Mouse (Mus musculus): Measurements from ENCODE around the gene Lrrn2.

The Lrrn2 gene

DNA sequence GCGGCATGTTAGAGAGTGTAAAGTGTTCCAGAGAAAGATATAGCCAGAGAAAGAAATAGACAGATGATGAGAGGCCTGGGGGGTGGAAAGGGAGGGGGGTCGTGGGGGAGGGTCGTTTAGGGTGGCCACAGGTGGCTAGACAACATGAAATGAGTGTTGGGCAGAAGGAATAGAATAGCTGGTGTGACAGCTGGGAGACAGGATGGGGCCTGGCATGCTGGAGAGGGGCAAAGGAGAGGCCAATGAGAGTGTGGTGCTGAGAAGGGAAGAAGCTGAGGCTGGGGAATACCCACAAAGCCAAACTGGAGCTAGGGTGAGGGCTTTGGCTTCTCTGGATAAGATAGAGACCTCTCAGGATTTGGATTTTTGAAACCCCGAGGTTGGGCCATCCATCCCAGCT is 6.6 kb downstream of the Lrrn2 start:
- no peak for DNase-seq

DNA sequence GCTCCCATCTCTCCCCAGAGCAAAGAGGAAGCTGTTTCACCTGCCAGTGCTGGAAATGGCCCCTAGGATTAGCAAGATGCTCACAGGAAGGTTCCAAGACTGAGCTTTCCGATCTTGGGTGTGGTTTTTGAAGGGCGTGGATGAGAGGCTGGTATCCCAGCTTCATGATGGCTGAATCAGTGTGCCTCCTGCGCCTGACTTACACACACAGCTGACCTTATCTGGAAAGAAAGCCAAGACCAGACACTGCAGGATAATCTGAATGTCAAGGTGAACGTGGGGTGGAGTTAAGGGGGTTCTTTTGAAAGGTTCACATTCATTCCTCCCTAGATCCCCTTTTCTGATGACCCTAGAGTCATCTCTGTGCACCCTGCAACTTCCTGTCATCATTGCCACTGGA is 8.7 kb downstream of the Lrrn2 start:
- DNase-seq, result no peak

- DNase-seq, result peak; percentile 62 to 76
These were observed 10.2 kb downstream of the Lrrn2 start for GRCm38 (mm10) chr1:132890161-132890794.

DNA sequence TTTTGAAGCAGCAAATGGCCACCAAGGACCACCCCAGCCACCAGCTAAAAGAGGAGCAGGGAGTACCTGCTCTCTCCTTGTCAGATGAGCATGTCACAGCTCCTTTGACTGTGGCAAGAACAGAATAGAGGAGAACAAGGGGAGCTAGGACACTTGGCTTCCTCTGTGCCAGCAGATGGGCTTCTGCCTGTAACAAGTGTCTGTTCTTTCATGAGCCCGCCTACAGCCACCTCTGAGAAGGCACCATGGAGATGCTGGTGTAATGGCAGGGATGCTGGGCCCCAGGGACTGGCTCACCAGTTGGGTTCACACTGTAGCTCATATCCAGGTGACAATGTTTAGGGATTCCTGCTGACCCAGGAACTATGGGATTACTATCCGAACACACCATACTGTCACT is 12.0 kb downstream of the Lrrn2 start:
- DNase-seq, result no peak

DNA sequence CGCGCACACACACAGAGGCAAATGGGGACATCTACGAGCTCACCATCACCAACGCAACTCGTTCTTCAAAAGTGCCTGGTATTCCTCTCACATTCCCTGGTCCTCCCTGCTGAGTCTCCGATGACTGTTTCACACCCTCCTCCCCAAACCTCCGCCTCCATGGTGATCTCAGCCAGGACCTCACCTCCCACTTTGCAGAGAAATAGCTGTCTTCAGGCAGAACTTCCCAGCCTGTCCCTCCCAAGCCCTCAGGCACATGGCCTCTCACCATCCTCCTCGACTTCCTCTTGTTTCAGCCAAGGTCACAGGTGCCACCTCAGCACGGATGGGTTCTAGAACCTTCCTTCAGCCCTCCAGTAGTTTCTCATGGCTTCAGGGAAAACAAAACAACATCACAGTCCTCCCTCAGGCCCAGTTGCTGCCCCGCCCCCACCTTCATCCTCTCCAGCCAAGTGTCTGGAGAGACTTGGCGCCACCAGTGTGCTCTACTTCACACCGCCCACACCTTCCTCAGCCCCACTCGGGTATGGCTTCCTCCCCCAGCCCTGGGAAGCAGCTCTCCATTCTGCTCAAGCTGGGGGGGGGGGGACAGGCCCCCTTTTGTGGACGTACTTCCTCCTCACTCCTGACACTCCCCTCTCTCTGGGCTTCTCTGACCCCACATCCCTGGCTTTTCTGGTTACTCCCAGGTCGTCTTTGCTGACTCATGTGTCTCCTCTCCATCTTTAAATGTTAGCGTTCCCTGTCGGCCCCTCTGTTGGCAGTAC is 13.4 kb downstream of the Lrrn2 start:
- peak; percentile 44 to 69 for DNase-seq

- peak; percentile 43 to 56 for DNase-seq
These were observed 19.0 kb downstream of the Lrrn2 start for GRCm38 (mm10) chr1:132899029-132899428.

DNA sequence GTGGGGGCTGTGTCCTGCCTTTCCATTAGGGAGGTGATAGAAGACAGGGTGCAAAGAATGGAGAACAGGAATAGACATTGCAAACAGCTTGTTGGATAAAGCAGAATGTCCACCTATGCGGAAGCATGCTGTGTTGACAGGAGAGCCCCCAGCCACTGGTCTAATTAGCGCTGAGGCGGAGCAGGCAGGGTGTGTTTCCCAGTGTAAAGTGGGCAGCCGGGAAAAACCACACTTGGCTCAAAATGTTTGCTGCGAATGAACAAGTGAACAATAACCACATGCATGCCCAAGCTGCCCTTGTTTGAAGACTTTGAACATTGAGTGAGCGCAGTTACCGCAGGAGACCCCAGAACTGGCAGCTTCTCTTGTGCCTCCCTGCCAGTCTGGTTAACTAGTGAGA is 19.6 kb downstream of the Lrrn2 start:
- no peak for DNase-seq

DNA sequence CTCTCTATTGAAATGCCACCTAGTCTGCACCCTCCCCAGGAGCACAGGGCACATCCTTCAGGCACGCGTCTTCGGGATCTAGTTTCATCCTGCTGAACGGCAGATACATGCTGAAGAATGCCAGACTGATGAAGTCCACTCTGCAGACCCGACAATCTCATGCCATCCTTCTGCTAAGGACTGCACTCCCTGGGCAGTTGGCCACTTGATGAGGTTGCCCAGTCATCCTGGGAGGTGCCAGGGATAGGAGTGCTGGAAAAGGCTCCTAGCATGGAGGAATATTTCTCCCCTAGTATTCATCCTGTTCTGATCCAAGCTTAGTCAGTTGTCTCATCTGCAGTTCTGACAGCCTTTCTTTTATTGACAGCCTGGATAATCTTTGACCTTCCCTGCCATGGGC is 20.9 kb downstream of the Lrrn2 start:
- DNase-seq, result peak; percentile 43 to 72

DNA sequence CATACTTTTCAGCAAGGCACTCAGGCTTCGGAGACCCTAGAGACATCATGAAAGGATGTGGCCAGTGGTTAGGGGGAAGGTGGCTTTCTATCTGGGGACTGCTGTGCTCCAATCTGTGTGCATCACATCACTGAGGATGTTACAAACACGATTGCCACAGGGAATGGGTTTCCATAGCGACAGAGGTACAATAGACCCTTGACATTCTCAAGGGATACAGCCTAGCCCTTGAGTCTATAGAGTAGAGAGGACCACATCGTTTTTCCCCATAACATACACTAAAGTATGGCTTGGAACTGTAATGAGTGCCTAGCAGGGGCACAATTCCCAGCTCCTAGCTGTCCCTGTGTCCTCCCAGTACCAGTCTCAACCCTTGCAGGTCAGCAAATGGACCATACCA is 23.4 kb downstream of the Lrrn2 start:
- no peak for DNase-seq

GRCm38 (mm10) chr1:132909090-132909489 is 29.0 kb downstream of the Lrrn2 start:
- DNase-seq, result peak; percentile 29 to 60

DNA sequence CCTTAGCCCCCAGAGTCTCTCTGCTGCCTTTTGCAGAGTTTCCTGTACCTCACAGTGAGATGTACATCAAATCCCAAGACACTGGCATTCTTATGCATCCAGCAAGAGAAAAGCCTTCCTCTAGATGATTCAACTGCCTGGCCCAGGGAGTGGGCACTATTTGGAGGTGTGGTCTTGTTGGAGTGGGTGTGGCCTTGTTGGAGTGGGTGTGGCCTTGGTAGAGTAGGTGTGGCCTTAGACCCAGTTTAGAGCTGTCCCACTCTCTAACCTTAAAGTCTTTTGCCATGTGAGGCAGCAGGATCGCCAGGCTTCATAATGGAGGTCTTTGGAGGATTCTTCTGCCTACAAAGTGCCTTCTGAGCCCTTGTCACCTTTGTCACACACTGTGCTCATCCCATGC is 29.9 kb downstream of the Lrrn2 start:
- DNase-seq, result no peak

- no peak for DNase-seq
These were observed 30.5 kb downstream of the Lrrn2 start for GRCm38 (mm10) chr1:132910414-132911041.

DNA sequence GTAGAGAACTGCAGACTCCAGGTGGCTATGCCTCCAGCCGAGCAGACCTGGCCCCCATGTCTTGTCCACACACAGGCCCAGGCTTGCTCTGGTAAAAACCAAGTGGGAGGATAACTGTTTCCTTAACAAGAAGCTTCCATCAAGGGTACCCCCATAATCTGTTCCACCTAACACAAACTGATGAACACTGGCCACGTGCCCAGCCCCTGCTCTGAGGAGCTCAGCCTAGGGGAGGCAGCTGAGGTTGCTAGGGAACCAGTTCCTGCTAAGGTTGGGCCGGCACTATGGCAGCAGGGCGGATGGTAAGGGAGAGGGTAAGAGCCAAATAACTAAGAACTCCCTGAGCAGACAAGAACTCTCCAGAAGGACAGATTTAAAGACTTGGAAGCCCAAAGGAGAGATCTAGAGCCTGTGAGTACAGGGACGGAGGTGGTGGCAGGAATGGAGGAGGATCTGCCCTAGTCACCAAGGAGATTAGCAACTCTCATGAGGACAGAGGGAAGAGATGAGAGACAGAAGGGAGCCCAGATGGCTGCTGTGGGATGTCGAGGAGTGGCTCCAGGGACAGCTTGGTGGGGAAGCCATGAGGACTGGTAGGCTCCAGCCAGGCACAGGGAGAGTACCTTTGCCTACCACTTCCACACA is 35.9 kb downstream of the Lrrn2 start:
- peak; percentile 59 to 63 for DNase-seq

GRCm38 (mm10) chr1:132917554-132917953 is 37.5 kb downstream of the Lrrn2 start:
- peak; percentile 44 to 50 for DNase-seq

GRCm38 (mm10) chr1:132918117-132918680 is 38.1 kb downstream of the Lrrn2 start:
- no peak for DNase-seq

DNA sequence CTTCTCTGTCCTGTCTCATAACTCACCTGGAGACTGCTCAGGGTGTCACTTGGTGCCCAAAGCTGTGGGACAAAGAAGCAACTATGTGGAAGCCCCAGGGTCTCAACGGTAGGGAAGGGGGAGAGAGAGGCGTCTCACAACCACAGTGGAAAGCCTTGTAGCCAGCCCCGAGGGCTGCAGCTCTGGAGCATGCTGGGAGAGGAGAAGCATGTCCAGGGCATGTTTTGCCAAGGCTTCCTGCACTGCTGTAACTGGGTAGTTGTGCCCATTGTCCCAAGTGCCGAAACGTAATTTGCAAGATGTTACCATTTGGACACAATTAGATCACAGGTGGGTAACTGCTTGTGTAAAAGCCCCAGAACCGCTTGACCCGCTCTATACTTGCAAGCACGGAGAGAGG is 39.2 kb downstream of the Lrrn2 start:
- DNase-seq, result no peak

- DNase-seq, result peak; percentile 23 to 42
These were observed 41.0 kb downstream of the Lrrn2 start for GRCm38 (mm10) chr1:132921071-132921470.

DNA sequence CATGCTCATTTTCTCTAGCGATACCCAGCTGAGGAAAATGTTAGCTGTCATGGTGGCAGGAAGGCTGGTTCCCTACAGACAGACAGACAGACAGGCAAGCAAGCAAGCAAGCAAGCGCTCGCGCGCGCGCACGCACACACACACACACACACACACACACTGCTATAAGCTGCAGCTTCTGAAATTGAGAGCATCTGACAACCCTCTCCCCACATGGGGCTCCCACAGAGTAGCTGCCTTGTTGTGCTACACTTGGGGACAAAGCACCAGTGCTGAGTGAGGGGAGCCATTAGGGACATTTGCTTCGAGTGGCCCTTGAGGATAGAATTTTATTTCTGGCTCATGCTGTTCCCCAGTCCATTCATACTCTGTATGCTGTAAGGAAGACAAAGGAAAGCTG is 42.2 kb downstream of the Lrrn2 start:
- DNase-seq, result no peak

DNA sequence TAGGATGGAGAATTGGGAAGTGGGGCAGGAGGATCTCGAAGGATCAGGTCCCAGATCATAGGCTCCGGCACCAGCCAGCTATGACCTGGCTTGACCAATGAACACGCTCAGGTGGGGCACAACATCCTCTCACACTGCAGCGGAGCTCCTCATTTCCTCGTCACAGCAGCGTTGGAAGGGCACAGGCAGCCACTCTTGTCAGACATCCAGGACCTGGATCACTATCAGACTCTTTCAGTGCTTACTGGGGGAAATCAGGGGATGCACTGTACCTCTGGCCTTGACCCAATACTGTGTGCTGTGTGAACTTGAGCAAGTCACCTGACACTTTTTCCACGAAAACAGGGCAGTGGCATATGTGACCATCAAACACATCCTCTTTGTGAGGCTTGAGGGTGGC is 45.2 kb downstream of the Lrrn2 start:
- DNase-seq, result peak in 1 of 2 experiments; percentile 27

DNA sequence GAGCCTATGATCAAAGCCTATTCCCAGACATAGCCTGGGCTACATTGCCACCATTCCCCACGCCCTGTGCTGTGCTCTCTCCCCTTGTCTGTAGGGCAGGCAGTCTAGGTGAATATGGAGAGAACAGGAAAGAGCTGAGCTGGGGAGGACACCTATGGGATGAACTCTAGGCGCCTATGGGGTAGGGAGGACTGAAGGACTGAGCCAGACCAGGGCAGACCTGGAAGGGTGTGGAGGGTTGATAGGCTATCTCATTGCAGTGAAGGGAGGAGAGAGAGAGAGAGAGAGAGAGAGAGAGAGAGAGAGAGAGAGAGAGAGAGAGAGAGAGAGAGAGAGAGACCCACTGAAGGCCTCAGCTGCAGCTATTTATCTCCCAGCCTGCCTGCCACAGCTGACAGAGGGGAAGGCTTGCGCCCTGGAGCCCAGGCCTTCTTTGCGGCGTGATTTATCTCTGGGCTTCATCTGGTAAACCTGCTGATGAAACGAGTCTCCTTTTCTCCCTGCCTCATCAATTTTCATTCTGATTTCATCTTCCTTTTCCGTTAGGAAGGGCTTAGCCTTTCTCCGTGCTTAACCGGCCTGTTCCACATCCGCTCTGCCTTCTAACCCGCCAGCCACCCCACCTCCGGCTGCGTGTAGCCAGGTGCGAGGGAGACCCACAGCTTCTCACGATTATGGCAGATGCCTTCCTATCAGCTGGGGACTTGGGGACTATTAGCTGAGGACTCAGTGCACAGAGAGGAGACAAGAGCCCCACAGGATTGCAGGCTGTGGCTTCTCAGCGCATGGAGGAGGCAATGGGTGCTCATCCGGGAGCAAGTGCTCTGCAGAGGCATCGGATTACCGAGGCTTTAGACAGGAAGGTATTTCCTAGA is 48.2 kb downstream of the Lrrn2 start:
- no peak for DNase-seq

DNA sequence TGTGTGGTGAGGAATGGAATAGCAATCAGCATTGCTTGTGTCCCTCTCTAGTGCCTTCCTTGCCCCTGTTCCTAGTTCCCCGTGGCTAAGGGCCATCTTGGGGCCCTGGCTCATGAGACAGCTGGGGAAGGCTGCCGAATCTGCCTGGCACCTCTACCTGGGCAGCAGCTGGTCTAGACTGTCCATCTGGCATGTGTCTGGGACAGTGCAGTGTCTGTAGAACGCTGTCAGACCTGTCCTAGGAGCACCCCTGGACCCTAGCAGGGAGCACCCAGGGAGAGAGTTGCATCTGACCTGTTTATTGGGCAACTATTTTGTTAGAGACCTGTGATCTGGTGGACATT is 48.8 kb downstream of the Lrrn2 start:
- DNase-seq, result no peak

- no peak for DNase-seq
These were observed 50.2 kb downstream of the Lrrn2 start for GRCm38 (mm10) chr1:132930291-132930690.
